Mouse (Mus musculus) liver, embryonic 14.5 days (tissue): ENCODE measurements around the gene Brf1. TPM values are rescaled to one million over a fixed set of nuclear protein-coding genes. Genes with fewer than 3 reads are reported as not detected.

Source experiments
- ATAC-seq: fragments of 200-750 bp; cut with Nextera tagmentation; 2 replicates; pipeline ENCODE4 v1.8.0; 2017; ENCODE audit warnings: moderate number of reproducible peaks, mild to moderate bottlenecking, moderate library complexity; ENCODE audit not compliant: insufficient read depth
- DNase-seq, 3 experiments: peaks; one replicate each; pipeline ENCODE4 v3.0.0-alpha.2; 2012 to 2013; ENCODE audit warnings: low read depth in 3 of 3, low spot score in 3 of 3
- H3K27ac ChIP-seq: fragments of 300-500 bp; sonication (generic); 2 replicates; pipeline ENCODE4 v1.5.1; 2014; ENCODE audit warnings: moderate library complexity, mild to moderate bottlenecking, control low read depth, inconsistent platforms
- H3K27me3 ChIP-seq: fragments of 300-500 bp; sonication (generic); 2 replicates; pipeline ENCODE4 v1.6.1; 2014; ENCODE audit warnings: mild to moderate bottlenecking, low read length, moderate library complexity; ENCODE audit not compliant: control insufficient read depth, insufficient read depth
- H3K36me3 ChIP-seq: fragments of 300-500 bp; sonication (generic); replicated peaks from 2 replicates; pipeline ENCODE4 v1.6.1; 2014; ENCODE audit warnings: low read depth; ENCODE audit not compliant: control insufficient read depth, insufficient read depth
- H3K4me1 ChIP-seq, 2 experiments: fragments of 200-500 bp in 1 of 2; fragments of 300-500 bp in 1 of 2; sonication (generic) in 1 of 2; replicated peaks; 2 replicates each; pipeline ENCODE4 v1.6.1; 2012 to 2014; ENCODE audit warnings: antibody characterized with exemption in 1 of 2, inconsistent platforms in 1 of 2, low read length in 1 of 2; ENCODE audit not compliant: control insufficient read depth in 2 of 2, insufficient read depth in 2 of 2
- H3K4me2 ChIP-seq: fragments of 300-500 bp; sonication (generic); 2 replicates; pipeline ENCODE4 v1.6.1; 2014; ENCODE audit warnings: low read depth, mild to moderate bottlenecking, control low read depth, moderate library complexity
- H3K4me3 ChIP-seq, 2 experiments: fragments of 200-500 bp in 1 of 2; fragments of 300-500 bp in 1 of 2; sonication (generic) in 1 of 2; 2 replicates each; pipeline ENCODE4 v1.5.1; 2012 to 2014; ENCODE audit warnings: low read depth in 2 of 2, low read length in 2 of 2, mild to moderate bottlenecking in 2 of 2, control low read depth in 1 of 2, inconsistent platforms in 1 of 2, moderate library complexity in 1 of 2; ENCODE audit not compliant: insufficient read depth in 1 of 2
- H3K9ac ChIP-seq: fragments of 300-500 bp; sonication (generic); replicated peaks from 2 replicates; pipeline ENCODE4 v1.6.1; 2014; ENCODE audit warnings: mild to moderate bottlenecking, control low read depth, moderate library complexity
- H3K9me3 ChIP-seq: fragments of 300-500 bp; sonication (generic); 2 replicates; pipeline ENCODE4 v1.6.1; 2016; ENCODE audit warnings: low read length, mixed read lengths; ENCODE audit not compliant: control insufficient read depth
- CTCF ChIP-seq: IDR thresholded peaks from 2 replicates; pipeline ENCODE4 v1.5.1; 2016; ENCODE audit warnings: antibody characterized with exemption, low read depth, control low read depth
- EP300 ChIP-seq: IDR thresholded peaks from 2 replicates; pipeline ENCODE4 v1.6.1; 2016; ENCODE audit warnings: antibody characterized with exemption, low read depth
- WGBS: fragments of 180-500 bp; shearing (Covaris S2); extraction: QIAGEN DNeasy Blood & Tissue Kit; methylation state at CpG from one replicate; pipeline ENCODE4 v1.1.7; 2014; ENCODE audit not compliant: insufficient replicate concordance; 5-methylcytosine and 5-hydroxymethylcytosine counted together
- polyA plus RNA-seq, 2 experiments: library from polyadenylated mRNA; depleted of rRNA in 1 of 2; stranded (reverse) in 1 of 2; unstranded in 1 of 2; fragments of >200 nt; fragmentation: Nextera tagmentation in 1 of 2; extraction: Ambion mirVana in 1 of 2; gene quantifications; 2 replicates each; pipeline versions ENCODE4 v1.2.1 to v1.2.3; 2012 to 2014

Brf1 gene
- polyA plus RNA-seq, 2 experiments: 19.5 to 32.0 TPM

GRCm38 (mm10) chr12:113042543-113042942 lies 42.0 kb upstream of the Brf1 start:
- 13% methylated on average over 2 of the region's 2 CpGs for WGBS
- Histone ChIP-seq H3K9me3 (no peaks in the 10 kb centered on the region), H3K27me3 (no peaks in the 10 kb centered on the region), H3K4me3 (no peak overlapping the region), H3K4me2 (peak overlapping the region; percentile 53), H3K27ac (peak overlapping the region; percentile 78), H3K4me1 (peaks cover 20 to 31% of the 10 kb centered on the region in 2 experiments), H3K9ac (peak overlapping the region; percentile 23; the same call in 1 of the 2 replicates), H3K36me3 (peaks cover 2% of the 10 kb centered on the region; the same call in 1 of the 2 replicates)
- TF ChIP-seq CTCF (no peak), EP300 (peak; percentile 76)
- ATAC-seq (peak; percentile 90), DNase-seq (peak; percentile 58 to 75 (median 69))

GRCm38 (mm10) chr12:113041481-113042439 lies 41.3 kb upstream of the Brf1 start:
- Histone ChIP-seq H3K36me3 (peaks cover 1% of the 10 kb centered on the region; the same call in 1 of the 2 replicates), H3K9ac (no peak overlapping the region), H3K27ac (peak overlapping the region; percentile 78), H3K4me1 (peaks cover 27 to 36% of the 10 kb centered on the region in 2 experiments), H3K4me2 (no peak overlapping the region), H3K27me3 (no peaks in the 10 kb centered on the region), H3K9me3 (no peaks in the 10 kb centered on the region), H3K4me3 (no peak overlapping the region)
- DNase-seq: no peak
- WGBS: 60% methylated on average over 14 of the region's 15 CpGs
- peak; percentile 58; the same call in 1 of the 2 replicates for ATAC-seq
- TF ChIP-seq EP300 (no peak), CTCF (no peak)

- Histone ChIP-seq H3K4me3 (no peak overlapping the region), H3K4me2 (no peak overlapping the region), H3K9me3 (no peaks in the 10 kb centered on the region), H3K27me3 (no peaks in the 10 kb centered on the region), H3K4me1 (peaks cover 33 to 38% of the 10 kb centered on the region in 2 experiments), H3K27ac (no peak overlapping the region), H3K9ac (no peak overlapping the region), H3K36me3 (no peaks in the 10 kb centered on the region)
- WGBS: 66% methylated on average over 4 of the region's 4 CpGs
- DNase-seq: no peak
- ATAC-seq: no peak
- TF ChIP-seq CTCF (no peak), EP300 (no peak)
Observed at GRCm38 (mm10) chr12:113038414-113038813, 37.9 kb upstream of the Brf1 start.

GRCm38 (mm10) chr12:113036996-113037395 lies 36.5 kb upstream of the Brf1 start:
- no peaks in the 10 kb centered on the region for H3K9me3 ChIP-seq
- H3K4me3 ChIP-seq: no peak overlapping the region
- TF ChIP-seq CTCF (no peak), EP300 (peak; percentile 65)
- no peak overlapping the region for H3K9ac ChIP-seq
- no peak overlapping the region for H3K27ac ChIP-seq
- H3K36me3 ChIP-seq: no peaks in the 10 kb centered on the region
- 31% methylated on average over 4 of the region's 4 CpGs for WGBS
- ATAC-seq (peak; percentile 71), DNase-seq (peak in 1 of 3 experiments; percentile 33)
- H3K27me3 ChIP-seq: no peaks in the 10 kb centered on the region
- no peak overlapping the region for H3K4me2 ChIP-seq
- H3K4me1 ChIP-seq: peaks cover 25 to 31% of the 10 kb centered on the region in 2 experiments

GRCm38 (mm10) chr12:113035093-113035492 lies 34.6 kb upstream of the Brf1 start:
- no peaks in the 10 kb centered on the region for H3K36me3 ChIP-seq
- 28% methylated on average over 2 of the region's 2 CpGs for WGBS
- H3K27ac ChIP-seq: no peak overlapping the region
- peaks cover 38 to 43% of the 10 kb centered on the region in 2 experiments for H3K4me1 ChIP-seq
- TF ChIP-seq EP300: peak; percentile 35; the same call in 1 of the 2 replicates
- no peak for TF ChIP-seq CTCF
- H3K9me3 ChIP-seq: no peaks in the 10 kb centered on the region
- H3K27me3 ChIP-seq: no peaks in the 10 kb centered on the region
- DNase-seq: no peak
- H3K4me2 ChIP-seq: no peak overlapping the region
- no peak overlapping the region for H3K4me3 ChIP-seq
- H3K9ac ChIP-seq: no peak overlapping the region
- ATAC-seq: no peak
